Mouse (Mus musculus) stomach, embryonic 16.5 days (tissue): ENCODE results near the gene Sh3rf3. TPM values are rescaled to one million over a fixed set of nuclear protein-coding genes. Genes with fewer than 3 reads are reported as not detected.

Experiments
- ATAC-seq: fragments of 200-750 bp; cut with Nextera tagmentation; 2 replicates; pipeline ENCODE4 v1.8.0; 2017; ENCODE audit warnings: moderate number of reproducible peaks, moderate TSS enrichment; ENCODE audit not compliant: insufficient read depth, low FRiP score
- H3K27ac ChIP-seq: fragments of 300-500 bp; sonication (generic); 2 replicates; pipeline ENCODE4 v1.5.1; 2014; ENCODE audit warnings: low read length
- H3K27me3 ChIP-seq: fragments of 300-500 bp; sonication (generic); 2 replicates; pipeline ENCODE4 v1.6.1; 2014; ENCODE audit warnings: low read length, control low read depth, mixed read lengths; ENCODE audit not compliant: control insufficient read depth, insufficient read depth
- H3K36me3 ChIP-seq: fragments of 300-500 bp; sonication (generic); 2 replicates; pipeline ENCODE4 v1.6.1; 2014; ENCODE audit warnings: low read length; ENCODE audit not compliant: control insufficient read depth, insufficient read depth
- H3K4me1 ChIP-seq: fragments of 300-500 bp; sonication (generic); 2 replicates; pipeline ENCODE4 v1.6.1; 2014; ENCODE audit warnings: low read length, control low read depth, mixed read lengths; ENCODE audit not compliant: control insufficient read depth, insufficient read depth
- H3K4me2 ChIP-seq: fragments of 300-500 bp; sonication (generic); 2 replicates; pipeline ENCODE4 v1.6.1; 2014; ENCODE audit warnings: low read depth, low read length, mixed read lengths
- H3K4me3 ChIP-seq: fragments of 300-500 bp; sonication (generic); replicated peaks from 2 replicates; pipeline ENCODE4 v1.5.1; 2014; ENCODE audit warnings: mild to moderate bottlenecking, low read length
- H3K9ac ChIP-seq: fragments of 300-500 bp; sonication (generic); 2 replicates; pipeline ENCODE4 v1.6.1; 2014; ENCODE audit warnings: low read length
- H3K9me3 ChIP-seq: fragments of 300-500 bp; sonication (generic); replicated peaks from 2 replicates; pipeline ENCODE4 v1.6.1; 2016; ENCODE audit warnings: low read length, control low read depth; ENCODE audit not compliant: control insufficient read depth
- WGBS: fragments of 180-500 bp; shearing (Covaris S2); extraction: QIAGEN DNeasy Blood & Tissue Kit; methylation state at CpG from one replicate; pipeline ENCODE4 v1.1.7; 2014; 5-methylcytosine and 5-hydroxymethylcytosine counted together
- polyA plus RNA-seq: library from polyadenylated mRNA; unstranded; fragments of >200 nt; fragmentation: Nextera tagmentation; extraction: Ambion mirVana; gene quantifications from 2 replicates; pipeline ENCODE4 v1.2.1, GENCODE M21; 2015

Sh3rf3 gene
- polyA plus RNA-seq, 1 experiment from 2014 or later = 0.79 TPM

- Histone ChIP-seq H3K4me3 (no peak overlapping the region), H3K9ac (no peak overlapping the region), H3K4me1 (no peaks in the 10 kb centered on the region), H3K27ac (no peak overlapping the region), H3K9me3 (no peaks in the 10 kb centered on the region), H3K27me3 (no peaks in the 10 kb centered on the region), H3K4me2 (no peak overlapping the region), H3K36me3 (no peaks in the 10 kb centered on the region)
- WGBS = 84% methylated on average over 4 of the region's 4 CpGs
- ATAC-seq = no peak
These were observed 237.3 kb downstream of the Sh3rf3 start for GRCm38 (mm10) chr10:59050434-59050833.

DNA sequence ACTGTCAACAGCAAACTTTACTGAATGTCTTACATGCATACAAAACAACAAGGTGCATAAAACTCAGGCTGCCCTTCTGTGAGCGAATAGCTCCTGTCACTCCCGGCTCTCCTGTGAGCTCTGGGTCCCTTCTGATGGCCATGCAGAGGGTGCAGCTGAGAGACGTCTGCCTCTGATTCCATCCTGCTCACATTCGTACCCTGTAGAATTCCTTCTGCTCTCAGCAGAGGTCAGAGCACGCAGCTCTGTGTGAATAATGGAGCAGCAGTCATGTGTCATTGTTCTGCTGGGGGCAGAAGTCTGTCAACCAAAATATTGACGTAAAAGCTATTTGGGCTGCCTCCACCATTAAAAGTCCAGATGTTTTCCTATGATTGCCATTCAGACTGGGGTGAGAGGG is 243.1 kb downstream of the Sh3rf3 start:
- no peaks in the 10 kb centered on the region for H3K27me3 ChIP-seq
- no peak for ATAC-seq
- WGBS = 33% methylated on average over 6 of the region's 6 CpGs
- no peak overlapping the region for H3K4me2 ChIP-seq
- H3K27ac ChIP-seq = no peak overlapping the region
- H3K4me3 ChIP-seq = no peak overlapping the region
- H3K9ac ChIP-seq = no peak overlapping the region
- H3K4me1 ChIP-seq = no peaks in the 10 kb centered on the region
- no peaks in the 10 kb centered on the region for H3K36me3 ChIP-seq
- H3K9me3 ChIP-seq = no peaks in the 10 kb centered on the region

DNA sequence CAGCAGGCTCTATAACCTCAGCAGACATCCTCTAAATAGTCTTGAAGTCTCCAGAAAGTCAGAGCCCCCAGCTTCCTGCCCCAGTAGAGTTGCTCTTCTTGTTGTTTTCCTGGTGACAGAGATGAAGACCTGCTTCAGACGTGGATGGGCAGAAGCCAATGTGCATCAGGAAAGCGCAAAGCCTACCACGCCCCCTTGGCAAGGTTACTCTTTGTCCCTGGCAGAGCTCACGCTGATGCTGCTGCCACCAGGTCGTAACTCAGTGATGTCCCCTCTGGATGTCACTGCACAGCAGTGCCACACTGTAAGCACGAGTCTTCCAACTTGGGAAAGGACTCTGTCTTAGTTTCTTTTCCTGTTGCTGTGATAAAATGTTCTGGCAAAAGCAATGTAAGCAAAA is 253.6 kb downstream of the Sh3rf3 start:
- Histone ChIP-seq H3K4me3 (no peak overlapping the region), H3K36me3 (no peaks in the 10 kb centered on the region), H3K27me3 (no peaks in the 10 kb centered on the region), H3K9me3 (no peaks in the 10 kb centered on the region), H3K4me1 (no peaks in the 10 kb centered on the region), H3K9ac (no peak overlapping the region), H3K4me2 (no peak overlapping the region), H3K27ac (no peak overlapping the region)
- no peak for ATAC-seq
- 70% methylated on average over 6 of the region's 6 CpGs for WGBS

- Histone ChIP-seq H3K4me2 (no peak overlapping the region), H3K27me3 (no peaks in the 10 kb centered on the region), H3K36me3 (no peaks in the 10 kb centered on the region), H3K9ac (no peak overlapping the region), H3K9me3 (no peaks in the 10 kb centered on the region), H3K27ac (no peak overlapping the region), H3K4me3 (no peak overlapping the region), H3K4me1 (no peaks in the 10 kb centered on the region)
- ATAC-seq = no peak
- 58% methylated on average over 4 of the region's 4 CpGs for WGBS
These were observed 259.7 kb downstream of the Sh3rf3 start for GRCm38 (mm10) chr10:59072827-59073226.

DNA sequence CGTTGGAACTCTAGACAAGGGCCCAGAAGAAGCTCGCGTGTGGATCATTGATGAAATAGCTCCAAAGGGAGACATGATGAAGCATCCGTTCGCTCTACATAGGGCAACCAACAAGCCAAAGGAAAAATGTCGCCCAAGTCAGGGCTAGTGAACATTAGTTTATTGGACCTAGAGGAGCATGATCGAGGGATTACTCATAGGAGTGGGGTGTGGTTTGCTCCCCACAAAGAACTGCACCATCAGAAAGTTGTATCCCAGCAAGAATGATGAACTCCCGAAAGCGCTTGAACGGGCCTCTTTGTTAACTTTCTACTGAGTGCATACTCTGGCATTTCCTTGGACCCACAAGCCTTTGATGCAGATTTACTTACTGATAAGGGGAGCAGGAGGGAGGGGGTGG is 263.5 kb downstream of the Sh3rf3 start:
- no peak overlapping the region for H3K4me3 ChIP-seq
- no peaks in the 10 kb centered on the region for H3K9me3 ChIP-seq
- no peak for ATAC-seq
- 83% methylated on average over 10 of the region's 10 CpGs for WGBS
- no peak overlapping the region for H3K27ac ChIP-seq
- no peaks in the 10 kb centered on the region for H3K4me1 ChIP-seq
- H3K9ac ChIP-seq = no peak overlapping the region
- H3K36me3 ChIP-seq = no peaks in the 10 kb centered on the region
- no peaks in the 10 kb centered on the region for H3K27me3 ChIP-seq
- H3K4me2 ChIP-seq = no peak overlapping the region

- Histone ChIP-seq H3K36me3 (no peaks in the 10 kb centered on the region), H3K9ac (no peak overlapping the region), H3K4me2 (no peak overlapping the region), H3K4me3 (no peak overlapping the region), H3K27ac (no peak overlapping the region), H3K27me3 (no peaks in the 10 kb centered on the region), H3K4me1 (no peaks in the 10 kb centered on the region), H3K9me3 (no peaks in the 10 kb centered on the region)
- WGBS = 71% methylated on average over 10 of the region's 10 CpGs
- ATAC-seq = no peak
These were observed 264.8 kb downstream of the Sh3rf3 start for GRCm38 (mm10) chr10:59077909-59078308.

- H3K27me3 ChIP-seq = no peaks in the 10 kb centered on the region
- H3K9me3 ChIP-seq = no peaks in the 10 kb centered on the region
- no peak overlapping the region for H3K4me2 ChIP-seq
- no peaks in the 10 kb centered on the region for H3K4me1 ChIP-seq
- H3K36me3 ChIP-seq = no peaks in the 10 kb centered on the region
- no peak for ATAC-seq
- 90% methylated on average over 5 of the region's 5 CpGs for WGBS
- no peak overlapping the region for H3K4me3 ChIP-seq
- H3K27ac ChIP-seq = no peak overlapping the region
- H3K9ac ChIP-seq = no peak overlapping the region
These were observed 272.4 kb downstream of the Sh3rf3 start for GRCm38 (mm10) chr10:59085604-59086003.

- Histone ChIP-seq H3K27me3 (no peaks in the 10 kb centered on the region), H3K9ac (no peak overlapping the region), H3K4me2 (no peak overlapping the region), H3K9me3 (no peaks in the 10 kb centered on the region), H3K27ac (no peak overlapping the region), H3K4me1 (no peaks in the 10 kb centered on the region), H3K36me3 (no peaks in the 10 kb centered on the region), H3K4me3 (no peak overlapping the region)
- WGBS = 88% methylated on average over 5 of the region's 5 CpGs
- no peak for ATAC-seq
These were observed 273.4 kb downstream of the Sh3rf3 start for GRCm38 (mm10) chr10:59086578-59086977.

GRCm38 (mm10) chr10:59089861-59090621 is 276.9 kb downstream of the Sh3rf3 start:
- no peaks in the 10 kb centered on the region for H3K9me3 ChIP-seq
- H3K4me2 ChIP-seq = no peak overlapping the region
- ATAC-seq = no peak
- no peaks in the 10 kb centered on the region for H3K27me3 ChIP-seq
- H3K4me1 ChIP-seq = no peaks in the 10 kb centered on the region
- no peaks in the 10 kb centered on the region for H3K36me3 ChIP-seq
- WGBS = 73% methylated on average over 14 of the region's 14 CpGs
- no peak overlapping the region for H3K9ac ChIP-seq
- H3K27ac ChIP-seq = no peak overlapping the region
- no peak overlapping the region for H3K4me3 ChIP-seq
